Mouse (Mus musculus) intestine, embryonic 14.5 days (tissue): ENCODE data around the gene Snrpd3. TPM values are rescaled to one million over a fixed set of nuclear protein-coding genes. Genes with fewer than 3 reads are reported as not detected.
"Not testable (repeated sequence)": the region's sequence is repeated elsewhere in the genome, so short reads cannot be mapped to it uniquely, and the experiment has no call there.

ENCODE experiments used
- ATAC-seq: fragments of 200-750 bp; cut with Nextera tagmentation; replicated peaks from 2 replicates; pipeline ENCODE4 v1.8.0; 2017; ENCODE audit warnings: low read depth, moderate number of reproducible peaks, moderate TSS enrichment, moderate library complexity; ENCODE audit not compliant: low FRiP score, low TSS enrichment
- DNase-seq: peaks from one replicate; pipeline ENCODE4 v3.0.0-alpha.2; 2018; ENCODE audit warnings: low spot score
- H3K27ac ChIP-seq: fragments of 300-500 bp; sonication (generic); 2 replicates; pipeline ENCODE4 v1.5.1; 2014; ENCODE audit warnings: low read depth, mild to moderate bottlenecking, control low read depth
- H3K27me3 ChIP-seq: fragments of 300-500 bp; sonication (generic); replicated peaks from 2 replicates; pipeline ENCODE4 v1.6.1; 2014; ENCODE audit warnings: low read length, control low read depth; ENCODE audit not compliant: control insufficient read depth, insufficient read depth
- H3K36me3 ChIP-seq: fragments of 300-500 bp; sonication (generic); 2 replicates; pipeline ENCODE4 v1.6.1; 2014; ENCODE audit warnings: low read length, control low read depth; ENCODE audit not compliant: control insufficient read depth, insufficient read depth
- H3K4me1 ChIP-seq: fragments of 300-500 bp; sonication (generic); replicated peaks from 2 replicates; pipeline ENCODE4 v1.6.1; 2014; ENCODE audit warnings: low read length, control low read depth, mixed read lengths; ENCODE audit not compliant: control insufficient read depth, insufficient read depth
- H3K4me2 ChIP-seq: fragments of 300-500 bp; sonication (generic); 2 replicates; pipeline ENCODE4 v1.6.1; 2014; ENCODE audit warnings: low read length
- H3K4me3 ChIP-seq: fragments of 300-500 bp; sonication (generic); 2 replicates; pipeline ENCODE4 v1.5.1; 2014; ENCODE audit warnings: low read depth, low read length, control low read depth, mixed read lengths
- H3K9ac ChIP-seq: fragments of 300-500 bp; sonication (generic); 2 replicates; pipeline ENCODE4 v1.6.1; 2014; ENCODE audit warnings: mild to moderate bottlenecking, low read length
- H3K9me3 ChIP-seq: fragments of 300-500 bp; sonication (generic); 2 replicates; pipeline ENCODE4 v1.6.1; 2016; ENCODE audit warnings: low read length, control low read depth; ENCODE audit not compliant: control insufficient read depth
- WGBS: fragments of 180-500 bp; shearing (Covaris S2); extraction: QIAGEN DNeasy Blood & Tissue Kit; methylation state at CpG from one replicate; pipeline ENCODE4 v1.1.7; 2014; 5-methylcytosine and 5-hydroxymethylcytosine counted together
- polyA plus RNA-seq: library from polyadenylated mRNA; unstranded; fragments of >200 nt; fragmentation: Nextera tagmentation; extraction: Ambion mirVana; gene quantifications from 2 replicates; pipeline ENCODE4 v1.2.1, GENCODE M21; 2014

Snrpd3 gene
- 167 and 168 TPM in 2 replicates for polyA plus RNA-seq

- ATAC-seq (peak; percentile 97), DNase-seq (peak; percentile 94)
- Histone ChIP-seq H3K9ac (peak within 1 kb of the TSS; percentile 92), H3K4me1 (peaks cover 21% of the 10 kb centered on the region), H3K4me2 (peak within 1 kb of the TSS; percentile 98), H3K36me3 (peaks cover 30% of the 10 kb centered on the region), H3K27ac (peak within 1 kb of the TSS; percentile 96), H3K4me3 (peak within 1 kb of the TSS; percentile 90), H3K27me3 (no peaks in the 10 kb centered on the region), H3K9me3 (no peaks in the 10 kb centered on the region)
- 0% methylated on average over 47 of the region's 52 CpGs for WGBS
Measured at GRCm38 (mm10) chr10:75517073-75517757, at the start of gene Snrpd3. Snrpd3 (plus strand) TSS chr10:75517551.

GRCm38 (mm10) chr10:75473411-75473810 lies 43.9 kb upstream of the Snrpd3 start:
- H3K4me2 ChIP-seq: no peak overlapping the region
- DNase-seq (no peak), ATAC-seq (no peak)
- H3K4me3 ChIP-seq: no peak overlapping the region
- no peaks in the 10 kb centered on the region for H3K27me3 ChIP-seq
- H3K4me1 ChIP-seq: no peaks in the 10 kb centered on the region
- H3K9ac ChIP-seq: no peak overlapping the region
- H3K27ac ChIP-seq: no peak overlapping the region
- 68% methylated on average over 8 of the region's 8 CpGs for WGBS
- no peaks in the 10 kb centered on the region for H3K9me3 ChIP-seq
- H3K36me3 ChIP-seq: no peaks in the 10 kb centered on the region

GRCm38 (mm10) chr10:75474571-75474970 lies 42.8 kb upstream of the Snrpd3 start:
- Histone ChIP-seq H3K4me3 (no peak overlapping the region), H3K9ac (no peak overlapping the region), H3K4me1 (no peaks in the 10 kb centered on the region), H3K9me3 (no peaks in the 10 kb centered on the region), H3K36me3 (no peaks in the 10 kb centered on the region), H3K27me3 (no peaks in the 10 kb centered on the region), H3K4me2 (no peak overlapping the region), H3K27ac (no peak overlapping the region)
- DNase-seq: no peak
- ATAC-seq: no peak
- WGBS: 43% methylated on average over 5 of the region's 5 CpGs

- not testable (repeated sequence) for H3K9me3 ChIP-seq, H3K4me2 ChIP-seq, DNase-seq, ATAC-seq, H3K9ac ChIP-seq, H3K36me3 ChIP-seq, H3K4me1 ChIP-seq, H3K27ac ChIP-seq, H3K27me3 ChIP-seq, H3K4me3 ChIP-seq
- WGBS: 40% methylated on average over 4 of the region's 6 CpGs
Measured at GRCm38 (mm10) chr10:75475139-75475850, 42.1 kb upstream of the Snrpd3 start.

GRCm38 (mm10) chr10:75477034-75477433 lies 40.3 kb upstream of the Snrpd3 start:
- ATAC-seq (no peak), DNase-seq (no peak)
- Histone ChIP-seq H3K27ac (no peak overlapping the region), H3K4me3 (no peak overlapping the region), H3K36me3 (no peaks in the 10 kb centered on the region), H3K4me2 (no peak overlapping the region), H3K4me1 (no peaks in the 10 kb centered on the region), H3K9ac (no peak overlapping the region), H3K27me3 (no peaks in the 10 kb centered on the region), H3K9me3 (no peaks in the 10 kb centered on the region)
- WGBS: 64% methylated on average over 9 of the region's 9 CpGs

- H3K4me1 ChIP-seq: no peaks in the 10 kb centered on the region
- no peaks in the 10 kb centered on the region for H3K36me3 ChIP-seq
- no peak for DNase-seq
- H3K4me3 ChIP-seq: no peak overlapping the region
- no peaks in the 10 kb centered on the region for H3K27me3 ChIP-seq
- ATAC-seq: no peak
- no peak overlapping the region for H3K9ac ChIP-seq
- H3K9me3 ChIP-seq: no peaks in the 10 kb centered on the region
- H3K4me2 ChIP-seq: no peak overlapping the region
- H3K27ac ChIP-seq: no peak overlapping the region
- WGBS: 89% methylated on average over 2 of the region's 2 CpGs
Measured at GRCm38 (mm10) chr10:75479955-75480354, 37.4 kb upstream of the Snrpd3 start.

GRCm38 (mm10) chr10:75481703-75482102 lies 35.6 kb upstream of the Snrpd3 start:
- Histone ChIP-seq H3K4me3 (no peak overlapping the region), H3K4me2 (no peak overlapping the region), H3K9ac (no peak overlapping the region), H3K27me3 (no peaks in the 10 kb centered on the region), H3K9me3 (no peaks in the 10 kb centered on the region), H3K4me1 (no peaks in the 10 kb centered on the region), H3K36me3 (no peaks in the 10 kb centered on the region), H3K27ac (no peak overlapping the region)
- ATAC-seq (no peak), DNase-seq (no peak)
- 80% methylated on average over 4 of the region's 4 CpGs for WGBS

GRCm38 (mm10) chr10:75482271-75482670 lies 35.1 kb upstream of the Snrpd3 start:
- ATAC-seq (no peak), DNase-seq (no peak)
- 83% methylated on average over 5 of the region's 5 CpGs for whole genome bisulfite sequencing
- Histone ChIP-seq H3K4me3 (no peak overlapping the region), H3K27ac (no peak overlapping the region), H3K9me3 (no peaks in the 10 kb centered on the region), H3K36me3 (no peaks in the 10 kb centered on the region), H3K4me2 (no peak overlapping the region), H3K27me3 (no peaks in the 10 kb centered on the region), H3K4me1 (no peaks in the 10 kb centered on the region), H3K9ac (no peak overlapping the region)
